Mouse (Mus musculus): Measurements from ENCODE around the gene Kcns1. TPM values are rescaled to one million over a fixed set of nuclear protein-coding genes. Genes with fewer than 3 reads are reported as not detected.
A peak's percentile ranks its signal among the peaks of the same experiment; 100 is the strongest.

Gene Kcns1
- total RNA-seq, 2 experiments from 2014 or later: 10.9 to 11.2 TPM

DNA sequence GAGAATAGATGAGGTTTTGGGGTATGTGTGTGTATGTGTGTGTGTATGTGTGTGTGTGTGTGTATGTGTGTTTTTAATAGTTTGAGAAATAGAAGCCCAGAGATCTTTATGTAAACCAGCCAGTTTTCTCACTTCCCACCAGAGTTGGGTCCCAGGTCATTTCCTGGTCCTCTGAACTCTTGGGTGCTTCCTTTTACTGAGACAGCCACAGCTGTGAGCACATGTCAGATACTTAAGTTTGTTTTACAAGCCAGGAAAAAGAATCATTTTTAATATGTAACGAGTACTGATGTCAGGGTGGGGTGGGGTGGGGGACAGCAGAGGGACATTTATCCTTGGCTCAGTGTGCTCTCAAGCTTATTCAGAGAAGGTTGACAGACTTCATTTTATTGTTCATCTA is 35.5 kb downstream of the Kcns1 start:
- intact Hi-C loops (cut with DNase I): loop anchor here (5.0 kb wide), 2 partner anchors 37 to 212 kb away; partner anchors contain the start of gene Kcns1
- DNase-seq (ENCODE audit: low spot score in 2 of 2): no peak

DNA sequence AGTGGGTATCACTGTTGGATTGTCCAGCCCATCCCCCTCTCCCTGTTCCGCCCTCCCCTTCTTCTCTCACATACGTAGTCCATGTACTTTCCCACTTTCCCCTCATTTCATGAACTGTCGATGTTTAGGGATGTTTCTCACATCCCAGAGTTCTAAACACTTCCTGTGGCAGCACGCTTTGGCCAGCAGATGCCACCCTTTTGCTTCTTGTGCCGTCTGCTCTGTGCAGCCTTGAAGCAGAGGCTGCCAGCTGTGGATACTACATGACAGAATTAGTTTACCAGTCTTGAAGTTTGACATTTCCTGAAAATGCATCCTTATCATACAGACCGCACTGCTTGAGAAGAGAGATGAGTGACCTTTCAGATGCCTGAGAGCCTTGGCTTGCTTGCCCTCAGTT is 36.4 kb downstream of the Kcns1 start:
- peak; percentile 56 to 66 for DNase-seq (ENCODE audit: low spot score in 2 of 2)
- intact Hi-C loops (cut with DNase I): loop anchor here (5.0 kb wide), 1 partner anchor 253 kb away; the partner anchor contains the start of gene Slpi

DNA sequence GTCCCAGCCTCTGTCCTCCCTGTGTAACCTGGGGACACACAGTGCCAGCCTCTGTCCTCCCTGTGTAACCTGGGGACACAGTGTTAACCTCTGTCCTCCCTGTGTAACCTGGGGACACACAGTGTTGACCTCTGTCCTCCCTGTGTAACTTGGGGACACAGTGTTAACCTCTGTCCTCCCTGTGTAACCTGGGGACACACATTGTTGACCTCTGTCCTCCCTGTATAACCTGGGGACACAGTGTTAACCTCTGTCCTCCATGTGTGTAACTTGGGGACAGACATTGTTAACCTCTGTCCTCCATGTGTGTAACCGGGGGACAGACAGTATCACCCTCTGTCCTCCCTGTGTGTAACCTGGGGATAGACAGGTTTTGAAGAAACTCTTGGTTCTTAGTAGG is 39.3 kb downstream of the Kcns1 start:
- intact Hi-C loops (cut with DNase I): loop anchor here (5.0 kb wide), 1 partner anchor 256 kb away; the partner anchor contains the start of gene Slpi
- DNase-seq (ENCODE audit: low spot score in 2 of 2): no peak

DNA sequence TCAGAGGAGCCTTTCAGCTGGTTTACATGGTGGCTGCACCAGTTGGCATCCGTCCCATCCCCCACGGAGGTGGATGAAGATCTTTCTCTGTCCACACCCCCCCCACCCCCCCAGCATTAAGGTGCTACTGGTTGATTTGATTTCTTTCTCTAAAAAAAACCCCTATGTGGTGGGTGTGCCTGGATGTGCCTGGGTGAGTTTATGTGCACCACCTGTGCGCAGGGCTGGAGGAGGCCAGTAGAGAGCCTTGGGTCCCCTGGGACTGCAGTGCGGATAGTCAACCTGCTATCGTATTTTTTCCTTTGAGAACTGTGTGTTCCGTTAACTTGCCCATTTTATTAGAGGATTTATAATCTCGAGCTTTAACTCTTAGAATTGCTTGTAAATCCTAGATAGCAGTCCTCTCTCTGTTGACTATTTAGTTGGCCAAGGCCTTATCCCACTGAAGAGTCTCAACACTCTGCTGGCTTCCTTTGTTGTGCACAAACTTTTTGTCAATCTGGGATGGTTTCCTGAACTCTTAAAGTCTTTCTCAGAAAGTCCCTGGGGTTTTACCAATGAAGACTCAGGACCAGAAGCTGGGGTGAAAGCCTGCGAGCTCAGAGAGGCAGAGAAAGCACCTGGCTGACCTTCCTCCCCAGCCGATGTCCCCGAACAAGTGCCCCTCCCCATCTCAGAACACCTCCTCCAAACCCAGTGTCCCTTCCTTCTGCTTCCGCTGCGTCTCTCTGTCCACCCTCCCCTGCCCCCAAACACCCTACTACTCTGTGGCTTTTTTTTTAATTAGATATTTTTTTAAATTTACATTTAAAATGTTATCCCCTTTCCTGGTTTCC is 42.1 kb downstream of the Kcns1 start:
- DNase-seq (ENCODE audit: low spot score in 2 of 2): no peak
- intact Hi-C loops (cut with DNase I): no loop called here

DNA sequence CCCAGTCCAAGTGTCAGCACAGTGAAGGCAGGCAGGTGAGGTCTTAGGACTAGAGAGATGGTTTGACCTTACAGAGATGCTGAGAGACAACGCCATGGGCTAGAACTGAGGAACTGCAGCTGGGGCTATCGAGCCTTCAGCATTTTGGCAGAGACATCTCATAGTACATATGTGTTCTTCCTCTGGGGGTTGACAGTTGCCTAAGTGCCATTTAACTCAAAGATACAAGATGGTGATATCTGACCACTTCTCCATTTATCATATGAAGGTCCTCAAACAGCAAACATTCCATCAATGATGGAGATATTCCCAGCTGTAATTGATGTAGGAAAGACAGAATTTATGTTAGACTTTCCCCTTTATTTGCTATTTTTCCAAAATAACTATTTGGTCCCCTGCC is 43.6 kb downstream of the Kcns1 start:
- intact Hi-C loops (cut with DNase I): no loop called here
- DNase-seq (ENCODE audit: low spot score in 2 of 2): no peak

DNA sequence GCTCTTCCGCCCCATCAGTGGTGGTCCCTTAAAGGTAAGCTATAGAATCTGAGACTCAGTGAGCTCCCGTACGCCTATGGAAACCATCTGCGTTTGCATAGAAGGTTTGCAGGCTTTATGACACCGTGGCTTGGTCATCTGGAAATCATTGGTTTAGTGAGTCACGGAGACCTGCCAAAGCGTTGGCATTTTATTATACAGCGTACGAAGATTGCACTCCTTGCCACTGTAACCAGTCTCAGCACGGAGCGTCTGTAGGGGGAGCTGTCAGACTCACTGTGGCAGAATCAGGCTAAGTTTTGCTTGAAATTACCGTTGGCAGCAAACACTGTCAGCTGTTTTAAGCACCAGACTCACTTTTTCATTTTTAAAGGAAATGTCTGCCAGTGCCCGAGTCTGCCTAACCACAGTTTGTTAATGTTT is 44.4 kb downstream of the Kcns1 start:
- DNase-seq (ENCODE audit: low spot score in 2 of 2): peak; percentile 75 to 92
- intact Hi-C loops (cut with DNase I): no loop called here

DNA sequence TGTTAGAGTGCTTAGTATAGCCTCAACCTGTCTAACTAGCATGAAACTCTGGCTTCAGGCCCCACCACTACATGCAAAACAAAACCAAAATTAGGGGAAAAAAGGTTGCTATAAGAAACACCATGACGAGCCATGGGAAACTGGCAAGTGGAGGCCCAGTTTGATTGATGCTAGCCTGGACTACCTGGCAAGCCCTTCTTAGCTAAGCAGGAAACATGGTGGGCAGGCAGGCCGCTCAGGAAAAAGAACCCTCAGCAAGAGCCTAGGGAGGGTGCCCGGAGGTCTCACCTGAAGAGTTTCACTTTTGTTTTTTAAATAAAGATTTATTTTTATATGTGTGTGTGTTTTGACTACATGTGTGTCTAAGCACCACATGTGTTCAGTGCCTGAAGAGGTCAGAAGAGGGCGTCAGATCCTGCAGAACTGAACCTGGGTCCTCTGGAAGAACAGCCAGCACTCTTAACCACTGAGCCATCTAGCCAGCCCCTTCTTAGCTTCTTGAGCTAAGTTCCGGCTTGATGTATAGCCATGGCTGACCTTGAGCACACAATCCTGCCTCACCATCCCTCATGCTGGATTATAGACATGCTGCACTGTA is 47.6 kb downstream of the Kcns1 start:
- intact Hi-C loops (cut with DNase I): no loop called here
- no peak for DNase-seq (ENCODE audit: low spot score in 2 of 2)

DNA sequence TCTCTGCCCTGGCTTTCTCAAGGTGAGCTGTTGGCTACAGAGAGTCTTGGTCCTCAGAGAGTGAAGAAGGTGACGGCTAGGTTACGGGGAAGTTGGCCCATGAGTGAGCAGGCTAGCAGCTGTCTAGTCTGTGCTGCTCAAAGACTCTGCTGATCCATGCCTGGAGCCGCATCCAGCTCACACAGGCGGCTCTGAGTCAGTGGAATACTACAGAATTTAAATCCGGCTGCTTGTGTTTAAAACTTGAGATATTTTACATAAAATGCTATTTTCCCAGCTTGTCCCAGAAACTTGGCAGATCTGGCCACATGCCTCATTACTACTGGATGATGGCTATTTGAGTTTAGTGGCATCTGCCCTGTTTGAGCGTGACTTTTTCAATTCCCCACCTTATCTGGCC is 51.4 kb downstream of the Kcns1 start:
- intact Hi-C loops (cut with DNase I): no loop called here

DNA sequence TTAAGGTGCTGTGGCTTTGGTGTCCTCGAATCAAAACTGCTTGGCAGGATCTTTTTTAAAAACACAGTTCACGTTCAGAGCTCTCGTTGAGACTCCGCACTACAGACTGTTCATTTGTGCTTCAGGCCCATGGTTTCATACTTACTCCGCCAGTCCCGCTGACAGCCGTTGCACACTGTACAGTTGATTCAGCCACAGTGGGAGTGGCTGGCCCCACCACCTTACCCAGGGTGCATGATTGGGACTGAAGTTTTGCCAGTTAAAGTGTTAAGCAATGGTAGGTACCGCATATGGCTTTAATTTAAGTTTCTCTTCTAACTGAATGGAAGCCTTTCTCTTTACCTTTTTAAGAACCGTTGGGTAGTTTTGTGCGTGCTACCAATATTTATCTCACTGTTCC is 55.4 kb downstream of the Kcns1 start:
- intact Hi-C loops (cut with DNase I): no loop called here
- no peak for DNase-seq (ENCODE audit: low spot score in 2 of 2)

More for the DNA sequence above, 51.4 kb downstream of the Kcns1 start:
- DNase-seq (ENCODE audit: low spot score in 2 of 2): no peak

DNA sequence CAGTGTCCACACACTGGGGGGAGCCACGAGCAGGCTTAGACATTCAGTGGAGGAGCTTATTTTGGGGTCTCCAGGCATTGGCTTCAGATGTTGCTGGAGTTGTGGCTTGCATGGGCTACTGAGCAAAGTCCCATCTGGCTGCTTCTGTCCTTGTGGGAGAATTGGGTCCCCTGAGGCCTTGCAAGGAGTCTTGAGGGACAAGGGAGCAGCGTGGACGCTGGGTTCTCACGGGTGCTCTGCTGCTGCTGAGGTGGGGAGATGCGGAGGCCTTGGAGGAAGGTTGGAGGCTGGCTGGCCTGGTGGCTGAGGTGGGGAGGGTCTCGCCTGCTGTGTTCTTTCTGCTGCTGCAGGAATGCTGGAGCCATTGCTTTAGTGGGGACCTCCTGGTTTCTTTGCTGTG is 56.9 kb downstream of the Kcns1 start:
- DNase-seq (ENCODE audit: low spot score in 2 of 2): no peak
- intact Hi-C loops (cut with DNase I): no loop called here

Other genes starting within 250 kb of the Kcns1 start
- gene Ywhab, start 176.2 kb downstream of the Kcns1 start, total RNA-seq (2021): 100 to 1,000 TPM; 510 to 522 TPM
- 1 to 10 TPM in 1 of 2 experiments, under 1 TPM in 1; 0.72 to 1.0 TPM for gene Pabpc1l, start 145.7 kb downstream of the Kcns1 start, total RNA-seq (2021)
- gene Stk4, start 100.8 kb downstream of the Kcns1 start, total RNA-seq (2021): 10 to 100 TPM; 32.2 to 35.6 TPM
- 10 to 100 TPM; 40.8 to 43.6 TPM for gene Tomm34, start 99.9 kb downstream of the Kcns1 start, total RNA-seq (2021)
- gene Wfdc5, start 11.6 kb upstream of the Kcns1 start, total RNA-seq (2021): not detected
- gene Wfdc12, start 19.5 kb upstream of the Kcns1 start, total RNA-seq (2021): not detected
- not detected for gene Wfdc15a, start 29.0 kb upstream of the Kcns1 start, total RNA-seq (2021)
- gene Wfdc15b, start 50.5 kb upstream of the Kcns1 start, total RNA-seq (2021): not detected
- not detected for gene Svs2, start 67.4 kb upstream of the Kcns1 start, total RNA-seq (2021)
- not detected for gene Svs3b, start 85.5 kb upstream of the Kcns1 start, total RNA-seq (2021)
- not detected for gene Svs4, start 107.3 kb upstream of the Kcns1 start, total RNA-seq (2021)
- gene Svs3a, start 118.2 kb upstream of the Kcns1 start, total RNA-seq (2021): not detected
- gene Svs6, start 145.6 kb upstream of the Kcns1 start, total RNA-seq (2021): not detected
- gene Svs5, start 161.6 kb upstream of the Kcns1 start, total RNA-seq (2021): not detected
- not detected for gene Slpi, start 218.0 kb upstream of the Kcns1 start, total RNA-seq (2021)
- under 1 TPM; 0.32 to 0.42 TPM for gene Rbpjl, start 232.0 kb upstream of the Kcns1 start, total RNA-seq (2021)
- gene Matn4, start 234.0 kb upstream of the Kcns1 start, total RNA-seq (2021): 10 to 100 TPM; 13.4 to 15.0 TPM